Mouse (Mus musculus): Measurements from ENCODE around the gene Ascl5.

DNA sequence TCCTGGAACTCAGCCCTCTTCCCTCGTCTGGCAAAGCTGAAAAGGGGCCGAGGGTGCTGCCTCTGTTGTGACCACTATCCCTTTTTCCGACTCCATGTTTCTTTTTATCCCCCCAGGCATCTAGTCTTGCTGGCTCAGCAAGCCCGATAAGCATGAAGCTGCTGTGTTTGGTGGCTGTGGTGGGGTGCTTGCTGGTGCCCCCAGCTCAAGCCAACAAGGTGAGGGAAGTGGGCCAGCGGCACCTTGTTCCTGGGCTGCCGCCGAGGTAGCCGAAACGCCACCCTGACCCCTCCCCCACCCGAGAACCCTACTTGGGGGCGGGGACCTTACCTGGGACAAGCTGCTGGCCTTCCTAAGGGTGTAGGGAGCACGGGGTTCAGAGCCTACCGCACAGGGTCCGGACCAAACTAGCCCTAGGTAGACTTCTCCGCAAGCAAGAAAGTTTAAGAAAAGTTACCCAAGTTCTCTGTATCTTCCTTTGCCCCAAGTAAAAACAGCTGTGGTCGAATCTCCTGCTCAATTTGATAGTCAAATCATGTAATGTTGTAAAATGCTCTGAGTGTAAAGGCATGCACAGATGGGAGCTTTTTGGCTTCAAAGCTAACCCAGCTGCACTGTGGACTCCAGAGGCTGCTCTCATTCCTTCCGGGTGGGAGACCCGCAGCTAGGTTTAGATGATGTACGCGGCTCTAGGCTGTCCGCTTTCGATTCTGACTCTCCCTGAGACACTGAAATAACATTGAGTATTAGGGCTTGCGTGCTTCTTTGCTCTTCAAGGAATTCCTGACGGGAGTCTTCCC lies 32.0 kb upstream of the Ascl5 start:
- TF ChIP-seq HCFC1 (IDR thresholded peaks at IDR 0.05; ENCODE audit: borderline replicate concordance, insufficient read depth, low read length) (no peak), CHD2 (IDR thresholded peaks at IDR 0.05; ENCODE audit: low read depth, low read length) (no peak), MAFK (IDR thresholded peaks at IDR 0.05; ENCODE audit: insufficient read depth, low read depth, low read length) (no peak), ZC3H11A (IDR thresholded peaks at IDR 0.05; ENCODE audit: borderline replicate concordance, low read depth, low read length) (no peak), ZNF384 (IDR thresholded peaks at IDR 0.05; ENCODE audit: low read depth, low read length) (no peak)
